Mouse (Mus musculus): ENCODE measurements around the gene Bean1. TPM values are rescaled to one million over a fixed set of nuclear protein-coding genes. Genes with fewer than 3 reads are reported as not detected.

Bean1 gene
- polyA plus RNA-seq (2015; fragmentation: Nextera tagmentation; extraction: Ambion mirVana): 0.14 and 0.47 TPM in 2 replicates

- peak within 1 kb of the TSS; percentile 97 for H3K4me2 ChIP-seq (replicated peaks; ENCODE audit: low read depth, low read length)
- H3K4me1 ChIP-seq (ENCODE audit: insufficient read depth, low read depth, low read length): no peaks in the 10 kb centered on the region
- peak; percentile 87 for ATAC-seq
- H3K36me3 ChIP-seq (ENCODE audit: insufficient read depth, low read length): no peaks in the 10 kb centered on the region
- TF ChIP-seq CTCF (IDR thresholded peaks at IDR 0.05) (no peak), EP300 (IDR thresholded peaks at IDR 0.05) (no peak)
- no peaks in the 10 kb centered on the region for H3K9me3 ChIP-seq (ENCODE audit: low read length)
- peak within 1 kb of the TSS; percentile 55 for H3K4me3 ChIP-seq (ENCODE audit: low read depth, low read length)
- peak; percentile 42 for DNase-seq (ENCODE audit: low spot score)
- H3K27ac ChIP-seq (ENCODE audit: low read length): no peak within 1 kb of the TSS
- WGBS: 3% methylated on average over 55 of the region's 87 CpGs
- peaks cover 38% of the 10 kb centered on the region for H3K27me3 ChIP-seq (replicated peaks; ENCODE audit: insufficient read depth, low read length)
- no peak within 1 kb of the TSS; the same call in 1 of the 2 replicates for H3K9ac ChIP-seq (replicated peaks; ENCODE audit: low read depth)
Measured at GRCm38 (mm10) chr8:104170118-104171049, at the start of gene Bean1. Gene Bean1, plus strand, starts transcription at chr8:104170442.

GRCm38 (mm10) chr8:104121640-104122416 lies 48.4 kb upstream of the Bean1 start:
- Histone ChIP-seq H3K9me3 (ENCODE audit: low read length) (no peaks in the 10 kb centered on the region), H3K4me2 (replicated peaks; ENCODE audit: low read depth, low read length) (no peak overlapping the region), H3K9ac (replicated peaks; ENCODE audit: low read depth) (no peak overlapping the region), H3K4me1 (ENCODE audit: insufficient read depth, low read depth, low read length) (no peaks in the 10 kb centered on the region), H3K36me3 (ENCODE audit: insufficient read depth, low read length) (no peaks in the 10 kb centered on the region), H3K27me3 (replicated peaks; ENCODE audit: insufficient read depth, low read length) (no peaks in the 10 kb centered on the region), H3K4me3 (ENCODE audit: low read depth, low read length) (no peak overlapping the region), H3K27ac (ENCODE audit: low read length) (peak overlapping the region; percentile 44; the same call in 1 of the 2 replicates)
- ATAC-seq: peak; percentile 91
- 57% methylated on average over 12 of the region's 12 CpGs for WGBS
- peak; percentile 70 for DNase-seq (ENCODE audit: low spot score)
- TF ChIP-seq EP300 (IDR thresholded peaks at IDR 0.05): peak; percentile 76
- no peak for TF ChIP-seq CTCF (IDR thresholded peaks at IDR 0.05)

GRCm38 (mm10) chr8:104123080-104123657 lies 47.1 kb upstream of the Bean1 start:
- WGBS: 94% methylated on average over 2 of the region's 2 CpGs
- Histone ChIP-seq H3K4me1 (ENCODE audit: insufficient read depth, low read depth, low read length) (no peaks in the 10 kb centered on the region), H3K9ac (replicated peaks; ENCODE audit: low read depth) (no peak overlapping the region), H3K4me3 (ENCODE audit: low read depth, low read length) (no peak overlapping the region), H3K4me2 (replicated peaks; ENCODE audit: low read depth, low read length) (no peak overlapping the region), H3K27ac (ENCODE audit: low read length) (no peak overlapping the region), H3K36me3 (ENCODE audit: insufficient read depth, low read length) (no peaks in the 10 kb centered on the region), H3K27me3 (replicated peaks; ENCODE audit: insufficient read depth, low read length) (no peaks in the 10 kb centered on the region), H3K9me3 (ENCODE audit: low read length) (no peaks in the 10 kb centered on the region)
- DNase-seq (ENCODE audit: low spot score): no peak
- no peak for ATAC-seq
- TF ChIP-seq CTCF (IDR thresholded peaks at IDR 0.05) (no peak), EP300 (IDR thresholded peaks at IDR 0.05) (no peak)

GRCm38 (mm10) chr8:104124534-104124933 lies 45.7 kb upstream of the Bean1 start:
- H3K4me3 ChIP-seq (ENCODE audit: low read depth, low read length): no peak overlapping the region
- H3K27ac ChIP-seq (ENCODE audit: low read length): no peak overlapping the region
- H3K9me3 ChIP-seq (ENCODE audit: low read length): no peaks in the 10 kb centered on the region
- 72% methylated on average over 5 of the region's 5 CpGs for WGBS
- no peaks in the 10 kb centered on the region for H3K4me1 ChIP-seq (ENCODE audit: insufficient read depth, low read depth, low read length)
- no peaks in the 10 kb centered on the region for H3K27me3 ChIP-seq (replicated peaks; ENCODE audit: insufficient read depth, low read length)
- TF ChIP-seq CTCF (IDR thresholded peaks at IDR 0.05): no peak
- no peak for TF ChIP-seq EP300 (IDR thresholded peaks at IDR 0.05)
- H3K36me3 ChIP-seq (ENCODE audit: insufficient read depth, low read length): no peaks in the 10 kb centered on the region
- DNase-seq (ENCODE audit: low spot score) (no peak), ATAC-seq (no peak)
- no peak overlapping the region for H3K9ac ChIP-seq (replicated peaks; ENCODE audit: low read depth)
- H3K4me2 ChIP-seq (replicated peaks; ENCODE audit: low read depth, low read length): no peak overlapping the region

- TF ChIP-seq CTCF (IDR thresholded peaks at IDR 0.05): no peak
- TF ChIP-seq EP300 (IDR thresholded peaks at IDR 0.05): no peak
- H3K9me3 ChIP-seq (ENCODE audit: low read length): no peaks in the 10 kb centered on the region
- DNase-seq (ENCODE audit: low spot score): no peak
- no peak overlapping the region for H3K4me2 ChIP-seq (replicated peaks; ENCODE audit: low read depth, low read length)
- no peaks in the 10 kb centered on the region for H3K4me1 ChIP-seq (ENCODE audit: insufficient read depth, low read depth, low read length)
- H3K27ac ChIP-seq (ENCODE audit: low read length): no peak overlapping the region
- H3K4me3 ChIP-seq (ENCODE audit: low read depth, low read length): no peak overlapping the region
- 56% methylated on average over 4 of the region's 4 CpGs for WGBS
- H3K9ac ChIP-seq (replicated peaks; ENCODE audit: low read depth): no peak overlapping the region
- ATAC-seq: no peak
- H3K27me3 ChIP-seq (replicated peaks; ENCODE audit: insufficient read depth, low read length): no peaks in the 10 kb centered on the region
- H3K36me3 ChIP-seq (ENCODE audit: insufficient read depth, low read length): no peaks in the 10 kb centered on the region
Measured at GRCm38 (mm10) chr8:104127160-104127883, 42.9 kb upstream of the Bean1 start.

Data from lung, postnatal 0 days (tissue).